Mouse (Mus musculus) frontal cortex, adult 2 months (tissue): ENCODE results near the gene Dapp1. TPM values are rescaled to one million over a fixed set of nuclear protein-coding genes. Genes with fewer than 3 reads are reported as not detected.
A peak's percentile ranks its signal among the peaks of the same experiment; 100 is the strongest.
"Not testable (repeated sequence)": the region's sequence is repeated elsewhere in the genome, so short reads cannot be mapped to it uniquely, and the experiment has no call there.

Experiments used
- DNase-seq, 2 experiments: peaks; one replicate each; pipeline ENCODE4 v3.0.0; 2022; ENCODE audit warnings: low spot score in 1 of 2; ENCODE audit errors: extremely low spot score in 1 of 2
- polyA plus RNA-seq: library from polyadenylated mRNA; depleted of rRNA; stranded (reverse); fragments of >200 nt; gene quantifications from 2 replicates; pipeline ENCODE4 v1.2.3, GENCODE M21; 2012

Gene Dapp1
- polyA plus RNA-seq, 1 experiment: 6.4 TPM

GRCm38 (mm10) chr3:137957864-137958263, 23.5 kb downstream of the Dapp1 start:
- no peak for DNase-seq

DNA sequence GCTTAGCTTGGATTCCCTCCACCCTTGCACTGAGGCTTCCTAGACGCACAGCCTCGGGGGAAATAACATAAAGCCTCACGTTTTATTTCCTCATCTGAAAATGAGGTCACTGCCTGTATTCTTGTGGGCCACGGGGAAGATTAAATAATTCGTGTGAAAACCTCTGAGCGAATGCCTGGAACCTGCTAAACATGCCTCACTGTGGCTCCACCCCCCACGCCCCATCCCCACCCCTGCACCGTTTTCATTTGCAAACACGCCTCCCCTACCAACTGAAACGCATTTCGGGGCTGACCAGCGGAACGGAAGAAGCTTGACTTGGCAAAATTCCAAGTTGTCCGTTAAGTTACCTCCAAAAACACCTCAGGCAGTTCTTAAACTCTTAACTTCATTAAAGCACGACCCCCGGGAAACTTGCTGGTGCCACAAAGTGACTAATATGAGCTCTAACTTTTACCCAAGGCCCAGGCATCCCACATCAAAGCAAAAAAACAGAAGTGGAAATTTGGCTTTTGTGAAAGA, 25.7 kb downstream of the Dapp1 start:
- no peak for DNase-seq

GRCm38 (mm10) chr3:137954256-137954916, 27.0 kb downstream of the Dapp1 start:
- DNase-seq: no peak

- peak; percentile 60 to 77 for DNase-seq
Observed at GRCm38 (mm10) chr3:137952914-137953880, 28.1 kb downstream of the Dapp1 start.

- peak in 1 of 2 experiments; percentile 58 for DNase-seq
Observed at GRCm38 (mm10) chr3:137952225-137952913, 29.0 kb downstream of the Dapp1 start.

DNA sequence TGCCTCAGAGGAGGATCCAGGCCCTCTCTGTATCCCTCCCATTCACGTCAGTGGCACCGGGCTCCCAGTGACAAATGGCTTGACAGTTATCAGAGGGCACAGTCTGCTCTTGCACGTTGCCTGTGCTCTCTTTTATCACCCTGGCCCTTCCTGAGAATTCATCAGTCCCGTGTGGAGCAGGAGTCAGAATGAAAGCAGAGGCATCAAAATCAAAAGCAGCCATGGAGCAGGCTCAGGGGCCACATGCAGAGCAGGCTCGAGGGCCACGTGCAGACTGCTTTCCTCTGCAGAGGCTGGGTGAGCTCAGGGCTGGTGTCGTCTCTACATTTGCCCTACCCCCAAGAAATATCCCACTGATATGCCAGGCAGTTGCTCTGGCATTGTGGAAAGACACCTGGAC, 29.5 kb downstream of the Dapp1 start:
- DNase-seq: no peak

GRCm38 (mm10) chr3:137951302-137951701, 30.0 kb downstream of the Dapp1 start:
- DNase-seq: not testable (repeated sequence)

GRCm38 (mm10) chr3:137950191-137950885, 31.0 kb downstream of the Dapp1 start:
- DNase-seq: no peak

GRCm38 (mm10) chr3:137947525-137947924, 33.8 kb downstream of the Dapp1 start:
- DNase-seq: no peak

GRCm38 (mm10) chr3:137946827-137947226, 34.5 kb downstream of the Dapp1 start:
- no peak for DNase-seq

- no peak for DNase-seq
Observed at GRCm38 (mm10) chr3:137943737-137944154, 37.6 kb downstream of the Dapp1 start.

GRCm38 (mm10) chr3:137942098-137942622, 39.2 kb downstream of the Dapp1 start:
- no peak for DNase-seq

DNA sequence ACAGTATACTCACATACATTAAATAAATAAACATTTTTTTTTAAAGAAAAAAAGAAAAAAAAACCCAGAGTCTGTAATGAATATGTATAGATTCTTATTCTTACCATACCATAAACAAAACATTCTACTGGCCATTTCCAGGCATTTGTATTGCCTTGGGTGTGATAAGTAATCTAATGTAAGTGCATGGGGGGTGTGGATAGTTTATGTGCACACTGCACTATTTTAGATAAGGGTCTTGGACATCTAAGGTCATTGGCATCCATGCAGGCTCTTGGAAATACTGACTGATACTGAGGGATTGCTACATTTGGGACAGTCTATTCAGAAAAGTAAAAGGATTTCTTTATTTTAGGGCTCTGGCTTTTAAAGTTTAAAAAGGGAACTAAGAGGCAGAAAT, 39.8 kb downstream of the Dapp1 start:
- DNase-seq: no peak

DNA sequence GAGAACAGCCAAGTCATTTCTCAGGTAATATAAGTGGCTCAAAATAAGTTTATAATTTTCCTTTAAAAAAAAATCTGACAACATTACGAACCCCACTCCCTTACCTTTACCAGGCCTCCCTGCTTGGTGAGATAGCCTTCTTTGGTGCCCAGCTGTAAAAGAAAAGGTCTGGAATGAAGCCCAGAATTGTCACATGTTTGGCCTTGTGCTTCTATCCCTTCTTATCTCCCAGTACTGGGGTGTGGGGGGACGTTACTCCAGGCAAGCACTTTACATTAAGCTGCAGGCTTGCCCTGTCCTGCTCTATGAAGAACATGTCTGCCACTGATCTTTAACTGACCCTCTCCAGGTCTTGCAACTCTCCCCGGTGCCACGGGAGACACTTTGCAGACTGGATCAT, 40.6 kb downstream of the Dapp1 start:
- DNase-seq: no peak

DNA sequence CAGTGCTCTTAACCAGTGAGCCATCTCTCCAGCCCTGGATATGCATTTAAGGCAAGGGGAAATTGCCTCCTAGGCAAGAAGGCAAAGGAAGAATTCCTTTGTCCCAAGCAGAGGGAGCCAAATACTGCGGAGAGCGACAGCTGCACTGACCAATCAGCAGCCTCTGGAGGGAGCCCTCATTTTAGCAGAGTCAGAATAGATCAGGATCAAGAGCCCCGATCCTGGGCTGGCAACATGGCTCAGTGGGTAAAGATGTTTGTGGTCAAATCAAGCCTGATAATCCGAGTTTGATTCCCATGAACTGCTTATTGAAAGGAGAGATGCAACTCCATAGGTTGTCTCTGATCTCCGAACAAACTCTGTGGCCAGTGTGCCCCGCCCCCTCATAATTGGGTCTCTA, 42.7 kb downstream of the Dapp1 start:
- peak in 1 of 2 experiments; percentile 47 for DNase-seq

DNA sequence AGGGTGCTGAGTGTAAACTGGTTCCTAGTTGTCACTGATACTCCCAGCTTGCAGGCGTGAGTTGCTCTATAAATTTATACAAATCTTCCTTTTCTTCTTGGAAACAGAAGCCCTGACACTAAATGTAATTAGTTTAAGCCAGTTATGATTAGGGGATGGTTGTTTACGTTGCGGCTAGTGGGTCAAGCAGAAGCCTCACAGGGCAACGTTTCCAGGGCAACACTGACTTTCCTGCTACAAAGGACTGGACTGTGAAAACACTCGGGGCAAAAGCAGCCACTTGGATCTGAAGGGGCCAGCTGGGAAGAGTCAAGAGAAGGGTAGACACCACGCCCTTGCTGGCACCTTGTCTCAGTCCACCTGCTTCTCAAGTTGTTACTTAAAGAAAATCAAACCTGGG, 44.8 kb downstream of the Dapp1 start:
- no peak for DNase-seq

GRCm38 (mm10) chr3:137935570-137936525, 45.5 kb downstream of the Dapp1 start:
- no peak for DNase-seq

DNA sequence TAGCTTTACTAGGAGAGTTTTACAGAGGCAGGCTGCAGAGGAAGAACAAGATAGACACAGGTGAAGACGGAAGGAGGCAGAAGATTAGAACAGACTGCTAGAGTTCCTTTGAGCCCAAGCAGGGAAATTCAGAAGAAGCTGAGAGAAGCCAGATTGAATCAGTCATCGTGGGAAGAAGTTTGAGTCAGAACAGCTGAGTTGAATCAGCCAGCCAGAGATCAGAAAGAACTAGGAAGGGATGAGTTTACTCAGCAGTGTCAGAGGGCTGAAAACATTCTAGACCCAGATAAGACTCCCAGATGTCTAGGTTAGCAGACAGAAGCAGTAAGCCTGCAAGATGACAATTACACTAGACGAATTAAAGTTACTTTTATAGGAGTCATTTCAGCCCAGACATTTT, 47.4 kb downstream of the Dapp1 start:
- no peak for DNase-seq

DNA sequence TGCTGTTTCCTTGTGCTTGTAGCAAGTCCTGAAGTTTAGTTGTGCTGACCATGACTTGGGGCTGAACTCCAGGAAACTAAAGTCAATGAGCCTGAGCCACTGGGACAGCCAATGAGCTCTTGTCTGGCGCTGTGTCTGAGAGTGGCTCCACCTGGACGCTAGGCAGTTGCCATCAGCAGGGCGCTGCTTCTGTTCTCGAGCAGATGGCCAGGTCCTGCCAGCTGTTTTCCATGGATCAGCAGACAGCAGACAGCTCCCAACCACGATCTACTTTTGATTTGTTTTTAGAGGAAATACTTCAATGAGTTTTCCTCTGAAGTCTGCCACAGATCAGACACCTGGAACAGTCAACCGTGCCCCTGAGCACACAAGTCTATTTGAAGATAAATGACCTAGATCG, 48.6 kb downstream of the Dapp1 start:
- no peak for DNase-seq
